Mouse (Mus musculus): ENCODE results near the gene Acot9. TPM values are rescaled to one million over a fixed set of nuclear protein-coding genes. Genes with fewer than 3 reads are reported as not detected.

Acot9 gene
- 24.1 and 24.7 TPM in 2 replicates for polyA plus RNA-seq (2021; fragmentation: Nextera tagmentation)
- long read RNA-seq, experiment 1, transcript Acot9-201 (15 exons, 1,752 nt), result major isoform, 34 of 41 reads
- long read RNA-seq, experiment 1, partial matches to known transcripts, result 5 of 41 reads
- long read RNA-seq, experiment 1, other reads (novel, unspliced or antisense), result 2 of 41 reads
- long read RNA-seq, experiment 2, transcript Acot9-201 (15 exons, 1,752 nt), result major isoform, 78 of 86 reads
- long read RNA-seq, experiment 2, partial matches to known transcripts, result 2 of 86 reads
- long read RNA-seq, experiment 2, other reads (novel, unspliced or antisense), result 5 of 86 reads

GRCm38 (mm10) chrX:155262235-155262914 is at the start of gene Acot9:
Gene Acot9, plus strand, starts transcription at chrX:155262443.

GRCm38 (mm10) chrX:155216271-155216670 is 46.0 kb upstream of the Acot9 start, which contains the start of gene Sat1:
Gene Sat1, minus strand, starts transcription at chrX:155216449.

GRCm38 (mm10) chrX:155340654-155341053 is 78.4 kb downstream of the Acot9 start, which contains the start of gene Prdx4:
Gene Prdx4, minus strand, starts transcription at chrX:155340754.

Other genes with a start within 250 kb of the Acot9 start
- not detected in 2 replicates for gene Magea5, start 199.3 kb upstream of the Acot9 start, polyA plus RNA-seq (2021; fragmentation: Nextera tagmentation)
- not detected in 2 replicates for gene Magea1, start 172.7 kb upstream of the Acot9 start, polyA plus RNA-seq (2021; fragmentation: Nextera tagmentation)
- gene Magea2, start 168.8 kb upstream of the Acot9 start, polyA plus RNA-seq (2021; fragmentation: Nextera tagmentation), result not detected in 2 replicates
- gene Cldn34b2, start 134.0 kb upstream of the Acot9 start, polyA plus RNA-seq (2021; fragmentation: Nextera tagmentation), result not detected in 2 replicates
- 97.9 and 104 TPM in 2 replicates for gene Sat1, start 46.0 kb upstream of the Acot9 start, polyA plus RNA-seq (2021; fragmentation: Nextera tagmentation)
- 58.3 and 69.5 TPM in 2 replicates for gene Prdx4, start 78.3 kb downstream of the Acot9 start, polyA plus RNA-seq (2021; fragmentation: Nextera tagmentation)